Mouse (Mus musculus): ENCODE measurements around the gene Hoxa5. TPM values are rescaled to one million over a fixed set of nuclear protein-coding genes. Genes with fewer than 3 reads are reported as not detected.

Gene Hoxa5
- polyA plus RNA-seq, 1 experiment from 2014 or later, result 2.6 TPM

DNA sequence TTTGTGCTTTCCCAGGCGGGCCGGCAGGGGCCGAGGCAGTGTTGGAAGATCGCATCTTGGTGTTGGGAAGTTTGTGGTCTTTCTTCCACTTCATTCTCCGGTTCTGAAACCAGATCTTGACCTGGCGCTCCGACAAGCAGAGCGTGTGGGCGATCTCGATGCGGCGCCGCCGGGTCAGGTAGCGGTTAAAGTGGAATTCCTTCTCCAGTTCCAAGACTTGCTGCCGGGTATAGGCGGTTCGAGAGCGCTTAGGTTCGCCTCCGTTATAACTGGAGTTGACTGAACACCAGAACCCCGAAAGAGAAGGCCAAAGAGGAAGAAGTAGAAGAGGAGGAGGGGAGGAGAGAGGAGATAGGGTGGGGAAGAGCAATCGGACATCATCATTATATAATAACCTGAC is 14.0 kb downstream of the Hoxa5 start:
- Histone ChIP-seq H3K27ac (ENCODE audit: low read depth, low read length) (no peak overlapping the region), H3K9me3 (replicated peaks; ENCODE audit: control insufficient read depth, low read length) (no peaks in the 10 kb centered on the region), H3K27me3 (ENCODE audit: control insufficient read depth, insufficient read depth, low read length) (peaks cover 97% of the 10 kb centered on the region), H3K4me2 (peak overlapping the region; percentile 78), H3K36me3 (ENCODE audit: control insufficient read depth, insufficient read depth, low read length) (no peaks in the 10 kb centered on the region), H3K4me3 (ENCODE audit: low read depth, low read length) (peak overlapping the region; percentile 53; the same call in 1 of the 2 replicates), H3K4me1 (ENCODE audit: control insufficient read depth, insufficient read depth, low read length) (peaks cover 11% of the 10 kb centered on the region; the same call in 1 of the 2 replicates), H3K9ac (ENCODE audit: low read depth, low read length) (0 out of 2 replicates have a peak overlapping the region, but pooled peaks have one; percentile 22)
- WGBS (ENCODE audit: insufficient replicate concordance), result 1% methylated on average over 23 of the region's 23 CpGs
- ATAC-seq (replicated peaks; ENCODE audit: insufficient number of reproducible peaks, low FRiP score, low TSS enrichment), result no peak

DNA sequence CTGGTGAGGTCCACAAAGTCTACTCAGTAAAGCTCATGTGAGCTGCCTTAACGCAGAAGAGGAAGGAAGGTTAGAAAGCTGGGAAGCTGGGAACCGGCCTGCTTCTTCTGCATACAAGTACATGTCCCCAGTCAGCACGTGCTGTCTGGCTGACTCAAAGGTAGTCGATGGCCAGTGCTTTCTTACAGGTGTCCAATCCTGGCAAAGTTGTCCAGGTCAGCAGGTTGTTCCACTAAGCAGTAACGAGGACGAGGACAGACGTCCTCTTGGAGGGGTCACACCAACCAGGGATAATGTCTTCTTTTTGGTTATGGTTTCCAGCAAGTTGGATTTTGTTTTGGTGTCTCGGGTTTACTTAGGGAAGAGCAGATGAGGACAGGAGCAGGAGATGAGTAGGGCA is 14.5 kb downstream of the Hoxa5 start:
- Histone ChIP-seq H3K9ac (ENCODE audit: low read depth, low read length) (no peak overlapping the region), H3K4me3 (ENCODE audit: low read depth, low read length) (peak overlapping the region; percentile 18; the same call in 1 of the 2 replicates), H3K4me1 (ENCODE audit: control insufficient read depth, insufficient read depth, low read length) (peaks cover 11% of the 10 kb centered on the region; the same call in 1 of the 2 replicates), H3K27ac (ENCODE audit: low read depth, low read length) (no peak overlapping the region), H3K36me3 (ENCODE audit: control insufficient read depth, insufficient read depth, low read length) (no peaks in the 10 kb centered on the region), H3K27me3 (ENCODE audit: control insufficient read depth, insufficient read depth, low read length) (peaks cover 98% of the 10 kb centered on the region), H3K4me2 (no peak overlapping the region), H3K9me3 (replicated peaks; ENCODE audit: control insufficient read depth, low read length) (no peaks in the 10 kb centered on the region)
- 6% methylated on average over 8 of the region's 8 CpGs for WGBS (ENCODE audit: insufficient replicate concordance)
- no peak for ATAC-seq (replicated peaks; ENCODE audit: insufficient number of reproducible peaks, low FRiP score, low TSS enrichment)

DNA sequence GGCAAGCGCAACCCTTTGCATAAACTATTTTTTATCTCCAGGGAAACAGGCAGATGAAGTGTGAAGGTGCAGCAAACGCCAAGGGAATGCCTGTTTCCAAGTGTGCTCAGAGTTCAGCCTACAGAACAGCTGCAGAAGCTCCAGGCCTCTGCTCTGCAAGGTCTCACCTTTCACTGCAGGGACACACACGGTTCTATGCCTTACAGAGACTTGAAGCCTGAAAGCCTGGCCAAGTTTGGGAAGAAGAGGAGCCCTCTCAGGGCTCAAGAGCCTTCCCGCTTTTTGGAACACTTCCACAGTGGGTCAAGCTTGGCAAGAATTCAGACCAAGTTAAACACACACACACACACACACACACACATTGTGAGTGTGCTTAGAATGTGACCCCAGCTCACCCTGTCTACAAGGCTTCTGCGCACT is 15.2 kb downstream of the Hoxa5 start:
- H3K27ac ChIP-seq (ENCODE audit: low read depth, low read length), result no peak overlapping the region
- WGBS (ENCODE audit: insufficient replicate concordance), result 16% methylated on average over 5 of the region's 5 CpGs

DNA sequence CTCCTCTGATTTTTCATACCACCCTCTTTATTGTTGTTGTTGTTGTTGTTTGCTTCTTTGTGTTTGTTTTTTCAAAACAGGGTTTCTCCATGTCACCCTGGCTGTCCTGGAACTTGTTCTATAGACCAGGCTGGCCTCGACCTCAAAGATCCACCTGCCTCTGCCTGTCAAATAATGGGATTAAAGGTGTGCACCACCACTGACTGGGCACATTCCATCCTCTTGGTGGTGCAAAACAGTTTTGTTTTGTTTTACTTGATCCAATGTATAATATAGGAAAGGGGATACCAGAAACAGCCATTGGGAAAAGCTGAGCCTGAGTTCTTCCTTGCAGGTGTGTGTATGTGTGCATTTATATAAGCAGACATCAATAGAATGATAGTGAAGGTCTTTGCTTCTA is 17.9 kb downstream of the Hoxa5 start:
- Histone ChIP-seq H3K27ac (ENCODE audit: low read depth, low read length) (no peak overlapping the region), H3K36me3 (ENCODE audit: control insufficient read depth, insufficient read depth, low read length) (no peaks in the 10 kb centered on the region), H3K27me3 (ENCODE audit: control insufficient read depth, insufficient read depth, low read length) (peaks cover 100% of the 10 kb centered on the region), H3K9ac (ENCODE audit: low read depth, low read length) (no peak overlapping the region), H3K4me1 (ENCODE audit: control insufficient read depth, insufficient read depth, low read length) (peaks cover 4% of the 10 kb centered on the region; the same call in 1 of the 2 replicates), H3K4me2 (no peak overlapping the region), H3K9me3 (replicated peaks; ENCODE audit: control insufficient read depth, low read length) (no peaks in the 10 kb centered on the region), H3K4me3 (ENCODE audit: low read depth, low read length) (no peak overlapping the region)
- ATAC-seq (replicated peaks; ENCODE audit: insufficient number of reproducible peaks, low FRiP score, low TSS enrichment), result no peak
- WGBS (ENCODE audit: insufficient replicate concordance), result 30% methylated on average over 1 of the region's 1 CpGs

More for the DNA sequence above, 15.2 kb downstream of the Hoxa5 start:
- H3K9ac ChIP-seq (ENCODE audit: low read depth, low read length), result no peak overlapping the region
- H3K4me3 ChIP-seq (ENCODE audit: low read depth, low read length), result no peak overlapping the region
- H3K27me3 ChIP-seq (ENCODE audit: control insufficient read depth, insufficient read depth, low read length), result peaks cover 98% of the 10 kb centered on the region
- H3K36me3 ChIP-seq (ENCODE audit: control insufficient read depth, insufficient read depth, low read length), result no peaks in the 10 kb centered on the region
- peaks cover 11% of the 10 kb centered on the region; the same call in 1 of the 2 replicates for H3K4me1 ChIP-seq (ENCODE audit: control insufficient read depth, insufficient read depth, low read length)
- H3K4me2 ChIP-seq, result no peak overlapping the region
- H3K9me3 ChIP-seq (replicated peaks; ENCODE audit: control insufficient read depth, low read length), result no peaks in the 10 kb centered on the region
- ATAC-seq (replicated peaks; ENCODE audit: insufficient number of reproducible peaks, low FRiP score, low TSS enrichment), result no peak

GRCm38 (mm10) chr6:52185834-52186233 is 18.6 kb downstream of the Hoxa5 start:
- Histone ChIP-seq H3K27ac (ENCODE audit: low read depth, low read length) (no peak overlapping the region), H3K4me3 (ENCODE audit: low read depth, low read length) (no peak overlapping the region), H3K9ac (ENCODE audit: low read depth, low read length) (no peak overlapping the region), H3K27me3 (ENCODE audit: control insufficient read depth, insufficient read depth, low read length) (peaks cover 100% of the 10 kb centered on the region), H3K4me2 (no peak overlapping the region), H3K36me3 (ENCODE audit: control insufficient read depth, insufficient read depth, low read length) (no peaks in the 10 kb centered on the region), H3K4me1 (ENCODE audit: control insufficient read depth, insufficient read depth, low read length) (no peaks in the 10 kb centered on the region), H3K9me3 (replicated peaks; ENCODE audit: control insufficient read depth, low read length) (no peaks in the 10 kb centered on the region)
- ATAC-seq (replicated peaks; ENCODE audit: insufficient number of reproducible peaks, low FRiP score, low TSS enrichment), result no peak
- WGBS (ENCODE audit: insufficient replicate concordance), result 14% methylated on average over 3 of the region's 3 CpGs

GRCm38 (mm10) chr6:52185222-52185621 is 19.2 kb downstream of the Hoxa5 start:
- Histone ChIP-seq H3K4me3 (ENCODE audit: low read depth, low read length) (no peak overlapping the region), H3K36me3 (ENCODE audit: control insufficient read depth, insufficient read depth, low read length) (no peaks in the 10 kb centered on the region), H3K9me3 (replicated peaks; ENCODE audit: control insufficient read depth, low read length) (no peaks in the 10 kb centered on the region), H3K9ac (ENCODE audit: low read depth, low read length) (no peak overlapping the region), H3K27ac (ENCODE audit: low read depth, low read length) (no peak overlapping the region), H3K4me2 (peak overlapping the region; percentile 22), H3K27me3 (ENCODE audit: control insufficient read depth, insufficient read depth, low read length) (peaks cover 100% of the 10 kb centered on the region), H3K4me1 (ENCODE audit: control insufficient read depth, insufficient read depth, low read length) (no peaks in the 10 kb centered on the region)
- WGBS (ENCODE audit: insufficient replicate concordance), result 2% methylated on average over 19 of the region's 19 CpGs
- ATAC-seq (replicated peaks; ENCODE audit: insufficient number of reproducible peaks, low FRiP score, low TSS enrichment), result no peak

DNA sequence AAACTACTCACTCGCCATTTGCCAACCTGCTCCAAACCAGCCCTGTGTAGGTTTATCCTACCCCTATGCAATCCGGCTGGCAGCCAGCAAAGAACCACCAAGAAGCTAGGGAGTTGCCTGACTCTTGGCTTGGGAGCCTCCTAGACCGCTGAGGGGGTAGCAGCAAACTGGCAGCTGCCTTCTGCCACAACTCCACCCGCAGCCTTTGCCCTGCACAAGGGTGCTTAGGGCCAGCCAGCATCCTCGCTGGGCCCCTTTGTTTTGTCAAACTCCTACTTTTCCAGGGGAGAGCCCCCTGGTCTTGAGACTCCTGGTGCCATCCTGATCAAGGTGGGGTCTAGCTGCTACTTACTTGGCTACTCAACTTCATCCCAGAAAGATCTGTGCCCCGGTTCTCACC is 19.7 kb downstream of the Hoxa5 start:
- Histone ChIP-seq H3K9me3 (replicated peaks; ENCODE audit: control insufficient read depth, low read length) (no peaks in the 10 kb centered on the region), H3K4me2 (no peak overlapping the region), H3K4me1 (ENCODE audit: control insufficient read depth, insufficient read depth, low read length) (no peaks in the 10 kb centered on the region), H3K9ac (ENCODE audit: low read depth, low read length) (no peak overlapping the region), H3K27ac (ENCODE audit: low read depth, low read length) (no peak overlapping the region), H3K27me3 (ENCODE audit: control insufficient read depth, insufficient read depth, low read length) (peaks cover 100% of the 10 kb centered on the region), H3K36me3 (ENCODE audit: control insufficient read depth, insufficient read depth, low read length) (no peaks in the 10 kb centered on the region), H3K4me3 (ENCODE audit: low read depth, low read length) (no peak overlapping the region)
- WGBS (ENCODE audit: insufficient replicate concordance), result 6% methylated on average over 6 of the region's 6 CpGs
- ATAC-seq (replicated peaks; ENCODE audit: insufficient number of reproducible peaks, low FRiP score, low TSS enrichment), result no peak

GRCm38 (mm10) chr6:52183311-52184080 is 20.9 kb downstream of the Hoxa5 start:
- Histone ChIP-seq H3K9me3 (replicated peaks; ENCODE audit: control insufficient read depth, low read length) (no peaks in the 10 kb centered on the region), H3K27me3 (ENCODE audit: control insufficient read depth, insufficient read depth, low read length) (peaks cover 100% of the 10 kb centered on the region), H3K27ac (ENCODE audit: low read depth, low read length) (no peak overlapping the region), H3K36me3 (ENCODE audit: control insufficient read depth, insufficient read depth, low read length) (no peaks in the 10 kb centered on the region), H3K9ac (ENCODE audit: low read depth, low read length) (no peak overlapping the region), H3K4me3 (ENCODE audit: low read depth, low read length) (no peak overlapping the region), H3K4me2 (no peak overlapping the region), H3K4me1 (ENCODE audit: control insufficient read depth, insufficient read depth, low read length) (no peaks in the 10 kb centered on the region)
- ATAC-seq (replicated peaks; ENCODE audit: insufficient number of reproducible peaks, low FRiP score, low TSS enrichment), result no peak
- 17% methylated on average over 10 of the region's 10 CpGs for WGBS (ENCODE audit: insufficient replicate concordance)

DNA sequence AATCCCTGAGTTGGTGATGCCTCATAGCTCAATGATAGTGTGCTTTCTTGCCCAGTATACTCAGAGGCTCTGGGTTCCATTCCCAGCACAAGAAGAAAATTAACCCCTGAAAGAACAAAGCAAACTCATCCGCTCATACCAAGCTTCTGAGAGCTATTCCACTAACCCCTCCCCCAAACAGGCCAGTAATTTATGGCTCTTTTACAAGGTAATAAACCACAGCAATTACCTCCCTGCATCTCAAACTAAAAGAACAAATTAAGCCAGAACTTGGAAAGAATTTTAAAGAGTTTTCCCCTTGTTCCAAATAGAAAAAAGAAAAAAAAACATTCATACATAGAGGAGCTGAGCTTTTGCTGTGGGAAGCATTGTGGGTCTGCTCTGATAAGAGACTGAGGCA is 21.6 kb downstream of the Hoxa5 start:
- 20% methylated on average over 1 of the region's 1 CpGs for WGBS (ENCODE audit: insufficient replicate concordance)
- no peak overlapping the region for H3K9ac ChIP-seq (ENCODE audit: low read depth, low read length)
- H3K27ac ChIP-seq (ENCODE audit: low read depth, low read length), result no peak overlapping the region
- no peaks in the 10 kb centered on the region for H3K4me1 ChIP-seq (ENCODE audit: control insufficient read depth, insufficient read depth, low read length)
- no peaks in the 10 kb centered on the region for H3K9me3 ChIP-seq (replicated peaks; ENCODE audit: control insufficient read depth, low read length)
- no peak overlapping the region for H3K4me2 ChIP-seq
- H3K36me3 ChIP-seq (ENCODE audit: control insufficient read depth, insufficient read depth, low read length), result no peaks in the 10 kb centered on the region
- ATAC-seq (replicated peaks; ENCODE audit: insufficient number of reproducible peaks, low FRiP score, low TSS enrichment), result no peak
- peaks cover 99% of the 10 kb centered on the region for H3K27me3 ChIP-seq (ENCODE audit: control insufficient read depth, insufficient read depth, low read length)
- no peak overlapping the region for H3K4me3 ChIP-seq (ENCODE audit: low read depth, low read length)
